Mouse (Mus musculus) kidney, adult 2 months (tissue): ENCODE measurements around the gene Rad21l. TPM values are rescaled to one million over a fixed set of nuclear protein-coding genes. Genes with fewer than 3 reads are reported as not detected.

Source experiments
- DNase-seq: peaks from one replicate; pipeline ENCODE4 v3.0.0; 2021
- H3K27ac ChIP-seq: fragments of 200-500 bp; 2 replicates; pipeline ENCODE4 v1.5.1; 2012; ENCODE audit warnings: low read depth, low read length, control low read depth, inconsistent platforms; ENCODE audit not compliant: insufficient read depth
- H3K27me3 ChIP-seq: fragments of 200-500 bp; replicated peaks from 2 replicates; pipeline ENCODE4 v1.6.1; 2012; ENCODE audit warnings: mild to moderate bottlenecking, moderate library complexity, low read length, inconsistent platforms; ENCODE audit not compliant: control insufficient read depth, insufficient read depth
- H3K36me3 ChIP-seq: fragments of 200-500 bp; 2 replicates; pipeline ENCODE4 v1.6.1; 2012; ENCODE audit warnings: mild to moderate bottlenecking, moderate library complexity, low read length, inconsistent platforms; ENCODE audit not compliant: control insufficient read depth, insufficient read depth
- H3K4me1 ChIP-seq: fragments of 200-500 bp; 2 replicates; pipeline ENCODE4 v1.6.1; 2011; ENCODE audit warnings: low read length; ENCODE audit not compliant: control insufficient read depth, insufficient read depth
- H3K4me3 ChIP-seq: fragments of 200-500 bp; 2 replicates; pipeline ENCODE4 v1.5.1; 2011; ENCODE audit warnings: mild to moderate bottlenecking, low read depth, low read length, control low read depth; ENCODE audit not compliant: insufficient read depth
- CTCF ChIP-seq: fragments of 200-500 bp; conservative IDR thresholded peaks from 2 replicates; pipeline ENCODE4 v1.5.1; 2011; ENCODE audit warnings: low read depth, mild to moderate bottlenecking, control low read depth, low read length, moderate library complexity, mixed read lengths; ENCODE audit not compliant: insufficient read depth, insufficient read length
- POLR2A ChIP-seq: fragments of 200-500 bp; IDR thresholded peaks from one replicate; pipeline ENCODE4 v1.6.1; 2011; ENCODE audit warnings: low read depth, low read length, control low read depth
- WGBS: fragments of 180-500 bp; shearing (Covaris S2); methylation state at CpG from one replicate; pipeline ENCODE4 v1.1.7; 2018; 5-methylcytosine and 5-hydroxymethylcytosine counted together
- polyA plus RNA-seq: library from polyadenylated mRNA; depleted of rRNA; stranded (reverse); fragments of >200 nt; gene quantifications from 2 replicates; pipeline ENCODE4 v1.2.3, GENCODE M21; 2012; rRNA removed

Gene Rad21l
- not detected in 2 replicates for polyA plus RNA-seq

- Histone ChIP-seq H3K36me3 (no peaks in the 10 kb centered on the region), H3K27ac (no peak within 1 kb of the TSS), H3K4me3 (no peak within 1 kb of the TSS), H3K27me3 (no peaks in the 10 kb centered on the region), H3K4me1 (no peaks in the 10 kb centered on the region)
- DNase-seq: no peak
- no peak for TF ChIP-seq POLR2A
- no peak for TF ChIP-seq CTCF
- WGBS: 70% methylated on average over 3 of the region's 3 CpGs
These were observed at the start of gene Rad21l for GRCm38 (mm10) chr2:151668433-151668832. Gene Rad21l, minus strand, starts transcription at chr2:151668533.

GRCm38 (mm10) chr2:151716318-151717055 is 48.2 kb upstream of the Rad21l start:
- no peak for DNase-seq

GRCm38 (mm10) chr2:151715526-151715925 is 47.2 kb upstream of the Rad21l start:
- no peak overlapping the region for H3K4me3 ChIP-seq
- no peak overlapping the region for H3K27ac ChIP-seq
- WGBS: 90% methylated on average over 4 of the region's 4 CpGs
- no peak for DNase-seq
- H3K27me3 ChIP-seq: no peaks in the 10 kb centered on the region
- H3K4me1 ChIP-seq: no peaks in the 10 kb centered on the region
- H3K36me3 ChIP-seq: peaks cover 8% of the 10 kb centered on the region
- no peak for TF ChIP-seq CTCF
- TF ChIP-seq POLR2A: no peak

More at GRCm38 (mm10) chr2:151716318-151717055, 48.2 kb upstream of the Rad21l start:
- 74% methylated on average over 2 of the region's 2 CpGs for WGBS
- Histone ChIP-seq H3K36me3 (peaks cover 9% of the 10 kb centered on the region), H3K4me1 (no peaks in the 10 kb centered on the region), H3K27me3 (no peaks in the 10 kb centered on the region), H3K27ac (no peak overlapping the region), H3K4me3 (no peak overlapping the region)
- TF ChIP-seq CTCF (no peak), POLR2A (no peak)

- H3K36me3 ChIP-seq: peaks cover 2% of the 10 kb centered on the region
- no peak overlapping the region for H3K27ac ChIP-seq
- H3K4me1 ChIP-seq: no peaks in the 10 kb centered on the region
- TF ChIP-seq CTCF: no peak
- TF ChIP-seq POLR2A: no peak
- WGBS: 28% methylated on average over 3 of the region's 3 CpGs
- DNase-seq: peak; percentile 4
- H3K27me3 ChIP-seq: no peaks in the 10 kb centered on the region
- H3K4me3 ChIP-seq: no peak overlapping the region
These were observed 44.3 kb upstream of the Rad21l start for GRCm38 (mm10) chr2:151712647-151713046.

GRCm38 (mm10) chr2:151702851-151703190 is 34.5 kb upstream of the Rad21l start:
- TF ChIP-seq CTCF: no peak
- no peak overlapping the region for H3K27ac ChIP-seq
- no peaks in the 10 kb centered on the region for H3K4me1 ChIP-seq
- DNase-seq: no peak
- H3K36me3 ChIP-seq: no peaks in the 10 kb centered on the region
- WGBS: 1% methylated on average over 15 of the region's 17 CpGs
- peak overlapping the region; percentile 29; the same call in 1 of the 2 replicates for H3K4me3 ChIP-seq
- no peaks in the 10 kb centered on the region; the same call in 1 of the 2 replicates for H3K27me3 ChIP-seq

GRCm38 (mm10) chr2:151702146-151702850 is 34.0 kb upstream of the Rad21l start:
- H3K27ac ChIP-seq: no peak overlapping the region
- TF ChIP-seq CTCF (no peak), POLR2A (no peak)
- H3K36me3 ChIP-seq: no peaks in the 10 kb centered on the region
- no peaks in the 10 kb centered on the region for H3K4me1 ChIP-seq
- peak; percentile 36 for DNase-seq
- no peaks in the 10 kb centered on the region; the same call in 1 of the 2 replicates for H3K27me3 ChIP-seq
- WGBS: under 1% methylated on average over 96 of the region's 97 CpGs
- peak overlapping the region; percentile 29 for H3K4me3 ChIP-seq
